Mouse (Mus musculus) olfactory bulb, adult 2 months (tissue): ENCODE measurements at regions not wholly inside any gene's neighbourhood (a gene's known extent, or its start where the extent isn't known, plus 50 kb on each side); places are given as distances from the start of the nearest gene placed in this dataset.
A peak's percentile ranks its signal among the peaks of the same experiment; 100 is the strongest.

Source experiments
- H3K27ac ChIP-seq: fragments of 200-500 bp; 2 replicates; pipeline ENCODE4 v1.5.1; 2012; ENCODE audit warnings: low read depth, low read length; ENCODE audit not compliant: insufficient read depth
- H3K4me1 ChIP-seq: fragments of 200-500 bp; 2 replicates; pipeline ENCODE4 v1.6.1; 2012; ENCODE audit warnings: low read length; ENCODE audit not compliant: control insufficient read depth, insufficient read depth
- H3K4me3 ChIP-seq: fragments of 200-500 bp; 2 replicates; pipeline ENCODE4 v1.5.1; 2012; ENCODE audit warnings: mild to moderate bottlenecking, low read depth, low read length, moderate library complexity; ENCODE audit not compliant: insufficient read depth
- CTCF ChIP-seq: fragments of 200-500 bp; IDR thresholded peaks from 2 replicates; pipeline ENCODE4 v1.5.1; 2012; ENCODE audit warnings: low read depth, mild to moderate bottlenecking, low read length, moderate library complexity; ENCODE audit not compliant: insufficient read depth
- POLR2A ChIP-seq: fragments of 200-500 bp; IDR thresholded peaks from 2 replicates; pipeline ENCODE4 v1.6.1; 2012; ENCODE audit warnings: mild to moderate bottlenecking, low read depth, low read length, moderate library complexity; ENCODE audit not compliant: insufficient read depth
- WGBS: fragments of 180-500 bp; shearing (Covaris S2); methylation state at CpG from one replicate; pipeline ENCODE4 v1.1.7; 2018; 5-methylcytosine and 5-hydroxymethylcytosine counted together

DNA sequence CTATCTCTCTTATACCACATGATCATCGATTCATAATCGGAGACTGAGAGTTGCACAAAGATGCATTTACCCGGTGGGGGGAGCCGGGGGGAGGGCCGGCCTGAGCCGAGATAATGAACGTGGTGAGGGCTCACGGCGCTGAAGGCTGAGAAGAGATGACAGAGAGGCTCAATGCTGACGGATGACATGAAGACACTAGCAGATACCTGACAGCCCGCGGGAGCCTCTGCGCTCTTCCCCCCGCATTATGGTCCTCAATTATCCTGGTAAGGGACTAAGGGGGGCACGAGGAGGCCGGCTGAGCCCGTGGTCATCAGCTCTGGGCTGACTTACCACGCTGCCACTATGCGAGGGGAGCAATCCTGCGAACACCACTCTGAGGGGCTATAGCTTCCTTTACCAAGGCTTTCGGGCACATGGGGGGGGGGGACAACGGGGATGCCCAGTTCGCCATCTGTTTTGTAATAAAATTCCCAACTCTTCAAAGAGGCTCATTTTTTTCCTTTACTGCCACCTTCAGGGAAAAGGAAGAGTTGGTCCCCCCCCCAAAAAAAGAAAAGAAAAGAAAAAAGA lies 430.3 kb downstream of the Zfp536 start:
- whole genome bisulfite sequencing = 12% methylated on average over 23 of the region's 23 CpGs
- Histone ChIP-seq H3K27ac (no peak overlapping the region), H3K4me1 (peaks cover 10% of the 10 kb centered on the region), H3K4me3 (peak overlapping the region; percentile 28)
- TF ChIP-seq CTCF (no peak), POLR2A (no peak)

DNA sequence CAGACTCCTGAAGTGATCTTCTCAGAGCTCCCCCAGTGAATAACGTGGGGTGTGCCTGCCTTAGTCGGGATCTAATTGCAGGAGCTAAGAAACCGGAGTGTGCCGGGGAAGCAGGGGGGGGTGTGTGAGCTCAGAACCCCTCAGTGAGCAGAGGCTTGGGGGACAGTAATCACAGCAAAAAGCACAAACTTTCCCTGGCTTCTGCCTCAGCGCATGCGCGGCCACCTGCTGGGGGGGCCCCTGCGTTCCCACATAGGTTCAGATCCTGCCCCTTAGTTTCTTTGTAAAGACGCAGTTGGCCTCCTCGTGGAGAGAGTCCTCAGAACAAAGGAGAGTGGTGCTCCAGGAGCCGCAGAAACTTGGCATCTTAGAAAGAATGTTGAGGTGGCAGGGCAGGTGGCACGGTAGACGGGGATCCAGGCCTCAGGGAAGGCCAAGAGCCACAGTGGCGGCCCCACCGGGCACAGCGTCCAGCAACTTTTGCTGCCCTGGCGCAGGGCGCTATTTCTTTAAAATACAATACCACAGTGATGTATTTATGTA lies 429.7 kb downstream of the Zfp536 start:
- no peak for TF ChIP-seq CTCF
- no peak for TF ChIP-seq POLR2A
- H3K4me1 ChIP-seq = peaks cover 10% of the 10 kb centered on the region
- WGBS = 43% methylated on average over 18 of the region's 18 CpGs
- H3K4me3 ChIP-seq = no peak overlapping the region
- H3K27ac ChIP-seq = no peak overlapping the region

GRCm38 (mm10) chr7:37346041-37346440 lies 427.4 kb downstream of the Zfp536 start:
- H3K4me1 ChIP-seq = peaks cover 10% of the 10 kb centered on the region
- H3K4me3 ChIP-seq = no peak overlapping the region
- TF ChIP-seq CTCF (no peak), POLR2A (no peak)
- WGBS = under 1% methylated on average over 10 of the region's 10 CpGs
- H3K27ac ChIP-seq = no peak overlapping the region

DNA sequence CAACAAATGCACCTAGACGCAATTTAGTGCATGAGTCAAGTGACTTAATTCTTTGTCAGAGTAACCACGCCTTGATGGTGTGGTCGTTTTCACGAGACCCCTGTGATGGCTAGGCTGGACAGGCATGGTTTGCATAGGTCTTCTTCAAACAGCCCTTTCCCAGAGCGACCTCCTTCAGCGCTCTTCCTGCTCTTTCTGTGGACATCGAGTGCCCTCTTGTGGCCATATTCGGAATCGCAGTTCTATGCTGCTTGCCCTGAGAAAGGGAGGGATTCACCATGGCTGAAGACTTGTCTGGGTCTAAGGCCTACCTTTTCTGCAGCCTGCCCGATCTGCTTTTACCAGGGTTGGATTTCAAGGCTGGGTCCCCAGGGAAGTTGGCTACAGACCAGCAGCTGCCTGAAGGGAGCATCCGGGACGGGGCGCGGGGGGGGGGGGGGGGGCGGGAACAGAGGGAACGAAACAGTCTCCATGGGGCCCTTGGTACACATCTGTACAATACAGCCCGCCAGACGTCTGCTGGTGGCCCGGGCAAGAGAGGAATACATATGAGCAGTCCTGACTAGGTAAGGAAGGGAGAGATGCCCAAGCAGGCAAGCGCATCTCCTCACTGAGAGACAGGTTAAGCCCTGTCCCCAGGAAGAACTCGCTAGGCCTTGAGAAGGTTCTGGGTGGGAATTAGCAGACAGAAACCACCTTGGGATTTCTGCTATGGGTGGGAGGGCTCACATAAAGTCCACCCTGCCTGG lies 415.6 kb downstream of the Zfp536 start:
- H3K4me3 ChIP-seq = no peak overlapping the region
- peaks cover 14% of the 10 kb centered on the region for H3K4me1 ChIP-seq
- WGBS = 15% methylated on average over 21 of the region's 21 CpGs
- TF ChIP-seq POLR2A (no peak), CTCF (peak; percentile 90)
- no peak overlapping the region for H3K27ac ChIP-seq

GRCm38 (mm10) chr7:37358492-37358891 lies 414.9 kb downstream of the Zfp536 start:
- TF ChIP-seq POLR2A (no peak), CTCF (no peak)
- H3K4me3 ChIP-seq = no peak overlapping the region
- H3K27ac ChIP-seq = no peak overlapping the region
- WGBS = 75% methylated on average over 4 of the region's 4 CpGs
- H3K4me1 ChIP-seq = peaks cover 14% of the 10 kb centered on the region

- TF ChIP-seq CTCF = no peak
- TF ChIP-seq POLR2A = no peak
- 71% methylated on average over 8 of the region's 8 CpGs for WGBS
- no peak overlapping the region for H3K4me3 ChIP-seq
- no peak overlapping the region for H3K27ac ChIP-seq
- peaks cover 14% of the 10 kb centered on the region for H3K4me1 ChIP-seq
Observed at GRCm38 (mm10) chr7:37359473-37359872, 414.0 kb downstream of the Zfp536 start.

GRCm38 (mm10) chr7:37360171-37360570 lies 413.3 kb downstream of the Zfp536 start:
- Histone ChIP-seq H3K4me3 (no peak overlapping the region), H3K27ac (no peak overlapping the region), H3K4me1 (peaks cover 14% of the 10 kb centered on the region)
- WGBS = 18% methylated on average over 3 of the region's 3 CpGs
- peak; percentile 61 for TF ChIP-seq CTCF
- TF ChIP-seq POLR2A = no peak

DNA sequence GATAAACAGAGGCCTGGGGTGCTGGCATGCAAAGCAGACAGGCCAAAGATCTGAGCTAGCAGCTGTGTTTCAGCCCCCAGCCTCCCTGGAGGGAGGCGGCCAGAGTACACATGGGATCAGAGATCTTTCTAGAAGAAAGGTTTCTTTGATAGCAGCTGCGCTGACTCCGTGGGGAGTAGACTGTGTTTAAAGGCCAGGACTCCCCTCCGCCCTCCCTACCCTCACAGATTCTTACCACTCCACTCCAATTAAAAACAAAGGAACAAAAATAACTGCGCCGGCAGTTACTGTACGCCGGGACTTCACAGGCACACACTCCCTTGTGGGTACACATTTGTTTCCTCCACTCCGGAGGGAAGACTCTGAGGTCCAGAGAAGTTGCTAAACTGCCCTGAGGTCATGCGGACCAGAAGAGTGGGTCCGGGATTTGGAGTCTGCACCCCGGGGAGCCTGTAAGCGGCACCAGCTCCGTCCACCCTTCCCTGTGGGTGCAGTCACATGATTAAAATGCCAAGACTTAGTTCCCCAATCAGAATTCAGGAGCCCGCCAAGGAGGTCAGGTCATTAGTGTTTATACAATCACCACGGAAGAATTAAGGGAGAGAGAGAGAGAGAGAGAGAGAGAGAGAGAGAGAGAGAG lies 411.5 kb downstream of the Zfp536 start:
- peak overlapping the region; percentile 15; the same call in 1 of the 2 replicates for H3K27ac ChIP-seq
- H3K4me3 ChIP-seq = peak overlapping the region; percentile 24; the same call in 1 of the 2 replicates
- H3K4me1 ChIP-seq = peaks cover 14% of the 10 kb centered on the region
- under 1% methylated on average over 16 of the region's 16 CpGs for WGBS
- TF ChIP-seq CTCF (no peak), POLR2A (no peak)

DNA sequence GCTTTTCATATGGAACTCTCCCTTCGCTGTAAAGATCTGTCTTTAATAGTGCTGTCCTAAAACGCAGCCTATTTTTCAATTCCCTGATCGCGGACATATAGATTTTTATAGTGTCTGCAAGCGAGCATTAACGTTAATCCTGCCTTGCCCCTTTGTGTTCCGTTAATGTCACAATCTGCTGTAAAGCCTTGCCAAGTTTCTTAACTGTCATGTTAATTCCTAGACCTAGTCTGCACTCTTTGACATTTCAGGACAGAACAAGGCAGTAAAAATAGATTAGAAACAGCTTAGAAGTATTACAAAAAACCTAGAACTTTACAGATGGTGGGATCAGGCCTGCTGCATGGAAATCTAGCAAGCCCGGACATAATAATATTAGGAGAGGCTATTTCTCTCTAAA lies 410.6 kb downstream of the Zfp536 start:
- 50% methylated on average over 8 of the region's 8 CpGs for WGBS
- H3K27ac ChIP-seq = no peak overlapping the region
- H3K4me1 ChIP-seq = peaks cover 14% of the 10 kb centered on the region
- TF ChIP-seq CTCF (no peak), POLR2A (no peak)
- H3K4me3 ChIP-seq = no peak overlapping the region
